Mouse (Mus musculus): ENCODE data around the gene Cd2.

The Cd2 gene

DNA sequence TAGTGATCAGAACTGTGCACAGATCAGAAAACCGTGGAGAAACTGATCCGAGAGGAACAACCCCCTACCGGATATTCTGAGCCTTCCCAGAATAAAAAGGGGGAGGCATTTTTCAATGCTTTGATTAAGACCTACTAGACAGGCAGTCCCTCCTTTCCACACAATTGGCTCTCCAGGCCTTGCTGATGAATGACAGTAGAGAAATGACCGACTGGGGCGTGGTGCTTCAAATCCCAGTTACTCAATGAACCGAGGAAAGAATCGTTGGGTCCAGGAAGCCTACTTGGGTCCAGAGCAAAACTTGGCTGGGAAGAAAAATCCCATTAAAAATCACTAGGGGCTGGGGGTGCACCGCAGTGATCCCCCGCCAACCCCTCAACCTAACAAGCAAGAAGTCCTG lies 57.5 kb downstream of the Cd2 start:
- DNase-seq (ENCODE audit: extremely low read depth, low read depth, low spot score), result no peak

DNA sequence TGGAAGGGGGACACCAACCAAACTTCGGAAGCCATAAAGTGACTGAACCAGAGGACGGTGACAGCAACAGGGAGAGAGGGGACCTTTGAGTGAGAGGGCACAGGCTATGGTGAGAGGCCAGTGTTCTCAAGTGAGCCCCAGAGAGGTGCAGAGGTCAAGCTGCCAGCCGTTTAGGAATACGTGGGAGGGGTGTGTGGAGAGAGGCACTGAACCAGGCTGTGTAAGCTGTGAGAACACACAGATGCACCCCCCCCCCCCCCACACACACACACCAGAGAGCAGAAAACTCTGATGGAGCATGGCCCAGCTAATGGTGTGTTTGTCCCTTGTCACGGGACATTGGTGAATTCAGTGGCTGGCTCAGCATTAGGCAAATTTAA lies 58.2 kb downstream of the Cd2 start:
- DNase-seq (ENCODE audit: extremely low read depth, low read depth, low spot score), result no peak

DNA sequence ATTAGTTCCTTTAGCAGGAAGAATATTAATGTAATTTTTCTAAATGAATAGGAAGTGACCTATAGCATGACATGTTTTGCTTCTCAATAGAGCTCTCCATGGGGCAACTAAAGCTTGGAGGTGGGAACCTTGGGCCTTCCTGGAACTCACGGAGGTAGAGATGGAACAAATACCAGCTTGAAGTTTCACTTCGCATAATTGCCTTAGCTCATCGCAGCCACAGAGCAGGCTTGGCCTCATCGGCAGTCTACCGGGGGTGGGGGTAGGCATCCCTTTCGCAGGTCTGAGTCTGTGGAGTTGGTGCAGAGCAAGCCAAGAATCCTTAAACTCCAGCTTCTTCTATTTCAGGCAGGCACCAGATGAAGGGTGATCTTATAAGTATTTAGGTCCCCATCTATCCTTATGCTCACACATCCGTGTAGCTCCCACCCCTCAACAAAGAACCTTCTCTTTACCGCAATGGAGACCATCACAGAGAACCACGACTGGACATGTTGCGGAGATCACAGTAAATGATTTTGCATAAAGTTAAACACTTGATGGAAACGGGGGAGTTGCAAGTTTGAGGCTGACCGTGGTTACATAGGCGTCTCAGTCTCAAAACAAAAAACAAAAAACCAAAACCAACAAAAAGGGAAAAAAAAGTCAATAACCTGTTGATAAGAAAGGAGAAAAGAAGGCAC lies 58.7 kb downstream of the Cd2 start:
- DNase-seq (ENCODE audit: extremely low read depth, low read depth, low spot score), result no peak

DNA sequence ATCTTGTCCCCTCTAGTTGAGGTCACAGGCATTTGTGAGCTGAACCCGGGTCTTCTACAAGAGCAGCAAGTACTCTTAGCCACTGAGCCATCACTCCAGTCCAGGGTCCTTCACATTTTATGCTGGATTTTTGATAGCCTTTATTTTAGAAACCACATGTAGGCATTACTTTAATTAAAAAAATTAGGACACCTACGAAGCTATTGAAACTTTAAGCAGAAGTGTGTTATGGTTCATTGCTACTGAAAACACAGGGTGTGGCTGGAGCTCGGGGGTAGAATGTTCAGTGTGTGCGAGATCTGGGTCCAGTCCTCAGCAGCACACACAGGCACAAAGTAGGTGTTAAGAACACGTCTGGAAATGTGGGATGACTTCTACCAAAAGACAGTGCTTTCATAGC lies 59.7 kb downstream of the Cd2 start:
- no peak for DNase-seq (ENCODE audit: extremely low read depth, low read depth, low spot score)

Data from fat pad, adult 2 months (tissue).